In the genomic region with DNA sequence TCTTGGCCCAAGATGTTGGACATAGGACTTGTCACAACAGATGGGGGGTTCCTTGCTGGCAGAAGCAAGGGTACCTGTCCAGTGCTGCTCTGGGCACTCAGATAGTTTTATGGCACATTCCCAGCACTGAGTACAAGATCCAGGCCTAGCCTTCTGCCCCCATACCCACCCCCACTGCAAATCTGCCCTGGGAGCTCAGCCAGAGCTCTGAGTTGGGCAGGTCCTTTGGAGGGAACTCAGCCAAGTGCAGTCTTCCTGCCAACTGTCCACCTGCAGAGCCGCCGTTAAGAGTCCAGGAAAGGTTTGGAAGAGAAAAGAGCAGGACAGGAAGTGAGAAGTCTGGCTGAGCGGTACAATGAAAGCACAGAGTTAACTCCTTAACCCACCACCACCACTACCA, we compare ENCODE assay signal across 14 mouse cellular contexts. TPM values are rescaled to one million over a fixed set of nuclear protein-coding genes. Genes with fewer than 3 reads are reported as not detected.
A peak's percentile ranks its signal among the peaks of the same experiment; 100 is the strongest.
DNase-seq lines count a peak whose midpoint lies in the region; ATAC-seq and TF ChIP-seq lines count a peak whose summit lies in the region.
"Had no signal": no experiment of that assay in that cellular context is flagged by ENCODE, and none has a peak within 500 bp of the region (broad histone marks: within the 10 kb centered on the region; RNA-seq: fewer than 3 reads in every experiment).

No protein-coding gene starts in this region.

- peak; percentile 52 to 60 for DNase-seq in heart, adult 2 months
- DNase-seq in testis, postnatal 10 days (ENCODE audit: low spot score), result no peak
- peak; percentile 91 to 92 for DNase-seq in kidney, postnatal 36 days
- DNase-seq in adipocyte (ENCODE audit: low spot score), result no peak
- DNase-seq in right cerebral cortex, postnatal 36 days (ENCODE audit: low spot score in 2 of 2), result no peak
- no peak for DNase-seq in B cell, adult 2 months

- H3K9ac ChIP-seq in heart, adult 2 months (ENCODE audit: low read depth, low read length), result no peak overlapping the region
- no peak overlapping the region for H3K9ac ChIP-seq in heart, embryonic 11.5 days (ENCODE audit: low read depth, low read length)

- no peaks in the 10 kb centered on the region for H3K9me3 ChIP-seq in heart, embryonic 11.5 days (replicated peaks; ENCODE audit: control insufficient read depth, low read length)
- H3K9me3 ChIP-seq: intestine, embryonic 15.5 days; lung, embryonic 15.5 days had no signal

- no peak overlapping the region for H3K4me3 ChIP-seq in heart, adult 2 months
- H3K4me3 ChIP-seq in heart, embryonic 11.5 days (ENCODE audit: low read depth, low read length), result no peak overlapping the region
- H3K4me3 ChIP-seq in testis, adult 2 months (ENCODE audit: control insufficient read depth, low read depth, low read length), result peak overlapping the region; percentile 90

- no peak overlapping the region for H3K4me2 ChIP-seq in heart, embryonic 11.5 days

- intact Hi-C loops in heart, adult 2 months (cut with DNase I), result loop anchor here (1.0 kb wide), 1 partner anchor 18 kb away; no protein-coding TSS in a partner anchor

- no peak for TF ChIP-seq POLR2A in heart, adult 2 months (IDR thresholded peaks at IDR 0.05; ENCODE audit: insufficient read depth, low read depth, low read length)
- TF ChIP-seq POLR2A in testis, adult 2 months (IDR thresholded peaks at IDR 0.05; ENCODE audit: control insufficient read depth, low read depth, low read length), result no peak

- no peak for TF ChIP-seq CTCF in heart, adult 2 months (IDR thresholded peaks at IDR 0.05)
- no peak for TF ChIP-seq CTCF in testis, adult 2 months (IDR thresholded peaks at IDR 0.05; ENCODE audit: control insufficient read depth, insufficient read depth, insufficient replicate concordance, low read depth, low read length)

- peak overlapping the region; percentile 98 for H3K27ac ChIP-seq in heart, adult 2 months
- no peak overlapping the region for H3K27ac ChIP-seq in heart, embryonic 11.5 days (ENCODE audit: low read depth, low read length)
- H3K27ac ChIP-seq in testis, adult 2 months (ENCODE audit: control insufficient read depth, insufficient read depth, low read depth, low read length), result no peak overlapping the region
- H3K27ac ChIP-seq: intestine, embryonic 15.5 days had no signal

- no peaks in the 10 kb centered on the region for H3K27me3 ChIP-seq in heart, adult 2 months (ENCODE audit: control insufficient read depth, insufficient read depth, low read length)
- H3K27me3 ChIP-seq in heart, embryonic 11.5 days (ENCODE audit: control insufficient read depth, insufficient read depth, low read length), result no peaks in the 10 kb centered on the region
- H3K27me3 ChIP-seq in testis, adult 2 months (ENCODE audit: control insufficient read depth, insufficient read depth, low read length), result no peaks in the 10 kb centered on the region
- H3K27me3 ChIP-seq: CH12.LX; intestine, embryonic 15.5 days; lung, embryonic 15.5 days had no signal

- H3K4me1 ChIP-seq in heart, adult 2 months (ENCODE audit: control insufficient read depth, insufficient read depth, low read length), result peaks cover 8% of the 10 kb centered on the region
- H3K4me1 ChIP-seq in heart, embryonic 11.5 days (ENCODE audit: control insufficient read depth, insufficient read depth, low read length), result peaks cover 13% of the 10 kb centered on the region
- H3K4me1 ChIP-seq in testis, adult 2 months (ENCODE audit: control insufficient read depth, insufficient read depth, low read length), result peaks cover 8% of the 10 kb centered on the region

- peaks cover 3% of the 10 kb centered on the region; the same call in 1 of the 2 replicates for H3K36me3 ChIP-seq in heart, adult 2 months (ENCODE audit: control insufficient read depth, insufficient read depth, low read length)
- no peaks in the 10 kb centered on the region for H3K36me3 ChIP-seq in heart, embryonic 11.5 days (ENCODE audit: control insufficient read depth, insufficient read depth, low read length)
- no peaks in the 10 kb centered on the region for H3K36me3 ChIP-seq in testis, adult 2 months (ENCODE audit: control insufficient read depth, insufficient read depth, low read length)
- H3K36me3 ChIP-seq: intestine, embryonic 15.5 days; lung, embryonic 15.5 days had no signal

- 12% methylated on average over 3 of the region's 3 CpGs for WGBS in heart, adult 2 months
- 70% methylated on average over 3 of the region's 3 CpGs for WGBS in heart, embryonic 11.5 days (ENCODE audit: insufficient replicate concordance)

- no peak for TF ChIP-seq EP300 in heart, adult 2 months (IDR thresholded peaks at IDR 0.05; ENCODE audit: insufficient read depth, low read depth, low read length)

- peaks cover 6% of the 10 kb centered on the region; the same call in 1 of the 2 replicates for H3K79me2 ChIP-seq in heart, adult 2 months (replicated peaks; ENCODE audit: control insufficient read depth, insufficient read depth, low read length)

- no peak for ATAC-seq in heart, embryonic 11.5 days (replicated peaks; ENCODE audit: insufficient number of reproducible peaks, low FRiP score, low TSS enrichment)

RNA-seq across cellular contexts. Expression of gene Gm20518, which starts 1.1 kb away (rescaled TPM):
- total RNA-seq in heart, adult 2 months (2021), result under 1 TPM; 0.20 to 0.31 TPM
- polyA plus RNA-seq in heart, adult 2 months (2012; rRNA removed), result 0.68 and 1.1 TPM in 2 replicates
- polyA plus RNA-seq in heart, embryonic 11.5 days (2014; fragmentation: Nextera tagmentation; extraction: Ambion mirVana), result 0.07 and 0.17 TPM in 2 replicates
- polyA plus RNA-seq in testis, adult 2 months (2012; rRNA removed), result 3.1 and 3.2 TPM in 2 replicates

RNA-seq across cellular contexts. Expression of gene Tssk1, which starts 1.4 kb away (rescaled TPM):
- under 1 TPM; 0.16 TPM for total RNA-seq in heart, adult 2 months (2021)
- polyA plus RNA-seq in heart, adult 2 months (2012; rRNA removed), result 0.27 and 0.29 TPM in 2 replicates
- polyA plus RNA-seq in heart, embryonic 11.5 days (2014; fragmentation: Nextera tagmentation; extraction: Ambion mirVana), result 0.07 TPM in 1 of 2 replicates, not detected in the other
- 175 and 177 TPM in 2 replicates for polyA plus RNA-seq in testis, adult 2 months (2012; rRNA removed)
- total RNA-seq: CH12.LX; neutrophil, adult 5-6 weeks had no signal
- polyA plus RNA-seq: erythroblast, embryonic 14.5 days; intestine, embryonic 15.5 days had no signal

RNA-seq across cellular contexts. Expression of gene Dgcr2, which starts 5.8 kb away (rescaled TPM):
- total RNA-seq in heart, adult 2 months (2021), result 10 to 100 TPM; 46.5 to 55.7 TPM
- 64.3 and 77.9 TPM in 2 replicates for polyA plus RNA-seq in heart, adult 2 months (2012; rRNA removed)
- 44.8 and 49.9 TPM in 2 replicates for polyA plus RNA-seq in heart, embryonic 11.5 days (2014; fragmentation: Nextera tagmentation; extraction: Ambion mirVana)
- 259 and 263 TPM in 2 replicates for polyA plus RNA-seq in testis, adult 2 months (2012; rRNA removed)

RNA-seq across cellular contexts. Expression of gene Tssk2, which starts 5.8 kb away (rescaled TPM):
- not detected for total RNA-seq in heart, adult 2 months (2021)
- 0.33 and 0.44 TPM in 2 replicates for polyA plus RNA-seq in heart, adult 2 months (2012; rRNA removed)
- 0.11 TPM in 1 of 2 replicates, not detected in the other for polyA plus RNA-seq in heart, embryonic 11.5 days (2014; fragmentation: Nextera tagmentation; extraction: Ambion mirVana)
- polyA plus RNA-seq in testis, adult 2 months (2012; rRNA removed), result 845 and 898 TPM in 2 replicates
- total RNA-seq: adrenal gland, postnatal 36 days; CH12.LX; neutrophil, adult 5-6 weeks had no signal
- polyA plus RNA-seq: erythroblast, embryonic 14.5 days; intestine, embryonic 15.5 days; lung, embryonic 15.5 days had no signal

RNA-seq across cellular contexts. Expression of gene Ess2, which starts 18.5 kb away (rescaled TPM):
- total RNA-seq in heart, adult 2 months (2021), result 1 to 10 TPM; 8.0 to 8.3 TPM
- 11.4 and 12.6 TPM in 2 replicates for polyA plus RNA-seq in heart, adult 2 months (2012; rRNA removed)
- 27.2 and 29.8 TPM in 2 replicates for polyA plus RNA-seq in heart, embryonic 11.5 days (2014; fragmentation: Nextera tagmentation; extraction: Ambion mirVana)
- polyA plus RNA-seq in testis, adult 2 months (2012; rRNA removed), result 27.2 and 28.3 TPM in 2 replicates

Comparison
In these comparisons a context has a peak if more than half of its experiments do, and no peak if none do; other contexts are left out.
1. DNase-seq: peak in heart, adult 2 months (2 of 2) and kidney, postnatal 36 days (2 of 2); none in testis, postnatal 10 days (single experiment), adipocyte (single experiment), right cerebral cortex, postnatal 36 days (0 of 2) and B cell, adult 2 months (0 of 2).
2. RNA of gene Tssk1, which starts 1.4 kb away (polyA plus RNA-seq): 175 to 177 TPM in testis, adult 2 months; 0.27 to 0.29 TPM in heart, adult 2 months and 0.07 TPM in heart, embryonic 11.5 days; every median in the first group is over 100 times any median in the second.